Mouse (Mus musculus) hindbrain, embryonic 13.5 days (tissue): ENCODE measurements around the gene Ece1. TPM values are rescaled to one million over a fixed set of nuclear protein-coding genes. Genes with fewer than 3 reads are reported as not detected.

Source experiments
- ATAC-seq: fragments of 200-750 bp; cut with Nextera tagmentation; 2 replicates; pipeline ENCODE4 v1.8.0; 2017; ENCODE audit warnings: moderate TSS enrichment; ENCODE audit not compliant: low FRiP score
- H3K27ac ChIP-seq: fragments of 300-500 bp; sonication (generic); 2 replicates; pipeline ENCODE4 v1.5.1; 2015; ENCODE audit warnings: inconsistent platforms, mild to moderate bottlenecking, moderate library complexity
- H3K27me3 ChIP-seq: fragments of 300-500 bp; sonication (generic); 2 replicates; pipeline ENCODE4 v1.6.1; 2015; ENCODE audit warnings: mild to moderate bottlenecking, inconsistent platforms
- H3K36me3 ChIP-seq: fragments of 300-500 bp; sonication (generic); 2 replicates; pipeline ENCODE4 v1.6.1; 2015; ENCODE audit warnings: mild to moderate bottlenecking, inconsistent platforms
- H3K4me1 ChIP-seq: fragments of 300-500 bp; sonication (generic); replicated peaks from 2 replicates; pipeline ENCODE4 v1.6.1; 2015; ENCODE audit warnings: inconsistent platforms
- H3K4me2 ChIP-seq: fragments of 300-500 bp; sonication (generic); 2 replicates; pipeline ENCODE4 v1.6.1; 2015; ENCODE audit warnings: inconsistent platforms, mild to moderate bottlenecking, moderate library complexity
- H3K4me3 ChIP-seq: fragments of 300-500 bp; sonication (generic); 2 replicates; pipeline ENCODE4 v1.5.1; 2015; ENCODE audit warnings: mild to moderate bottlenecking, inconsistent platforms
- H3K9ac ChIP-seq: fragments of 300-500 bp; sonication (generic); 2 replicates; pipeline ENCODE4 v1.6.1; 2015; ENCODE audit warnings: mild to moderate bottlenecking, inconsistent platforms
- H3K9me3 ChIP-seq: fragments of 300-500 bp; sonication (generic); 2 replicates; pipeline ENCODE4 v1.6.1; 2016; ENCODE audit warnings: inconsistent platforms
- WGBS: fragments of 180-500 bp; shearing (Covaris S2); methylation state at CpG from one replicate; pipeline ENCODE4 v1.1.7; 2015; 5-methylcytosine and 5-hydroxymethylcytosine counted together
- polyA plus RNA-seq: library from polyadenylated mRNA; unstranded; fragments of >200 nt; fragmentation: Nextera tagmentation; extraction: Ambion mirVana; gene quantifications from 2 replicates; pipeline ENCODE4 v1.2.1, GENCODE M21; 2015

Gene Ece1
- polyA plus RNA-seq, 1 experiment from 2014 or later: 20.2 TPM

DNA sequence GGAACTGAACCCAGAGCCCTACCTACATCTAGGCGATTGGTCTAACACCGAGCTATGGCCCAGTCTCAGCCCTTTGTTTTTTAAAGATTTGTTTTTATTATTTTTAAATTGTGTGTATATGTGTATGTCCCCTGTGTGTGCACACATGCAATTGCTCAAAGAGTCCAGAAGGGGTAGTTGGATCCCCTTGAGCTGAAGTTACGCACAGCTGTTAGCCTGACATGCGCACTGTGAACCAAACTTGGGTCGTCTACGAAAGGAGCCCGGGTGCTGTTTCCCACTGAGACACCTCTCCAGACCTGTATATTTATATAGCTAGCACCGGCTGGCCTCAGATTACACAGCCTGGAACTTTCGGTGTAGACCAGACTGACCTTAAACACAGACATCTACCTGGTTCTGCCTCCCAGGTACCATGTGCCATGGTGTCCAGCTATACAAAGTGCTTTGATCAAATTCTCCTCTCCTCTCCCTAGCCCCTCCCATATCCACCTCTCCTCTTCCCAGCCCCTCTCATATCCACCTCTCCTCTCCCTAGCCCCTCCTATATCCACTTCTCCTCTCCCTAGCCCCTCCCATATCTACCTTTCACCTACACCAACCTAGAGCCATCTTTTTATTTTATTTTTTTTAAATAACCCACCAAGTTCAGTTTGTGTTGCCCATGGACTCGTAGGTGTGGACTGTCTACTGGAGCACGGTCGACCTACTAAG is 79.3 kb downstream of the Ece1 start:
- peaks cover 40% of the 10 kb centered on the region for H3K4me1 ChIP-seq
- peaks cover 66% of the 10 kb centered on the region for H3K36me3 ChIP-seq
- ATAC-seq: no peak
- WGBS: 92% methylated on average over 12 of the region's 12 CpGs
- no peak overlapping the region for H3K4me3 ChIP-seq
- H3K27ac ChIP-seq: peak overlapping the region; percentile 76; the same call in 1 of the 2 replicates
- H3K4me2 ChIP-seq: no peak overlapping the region
- H3K9ac ChIP-seq: no peak overlapping the region
- peaks cover 4% of the 10 kb centered on the region; the same call in 1 of the 2 replicates for H3K9me3 ChIP-seq
- no peaks in the 10 kb centered on the region for H3K27me3 ChIP-seq

DNA sequence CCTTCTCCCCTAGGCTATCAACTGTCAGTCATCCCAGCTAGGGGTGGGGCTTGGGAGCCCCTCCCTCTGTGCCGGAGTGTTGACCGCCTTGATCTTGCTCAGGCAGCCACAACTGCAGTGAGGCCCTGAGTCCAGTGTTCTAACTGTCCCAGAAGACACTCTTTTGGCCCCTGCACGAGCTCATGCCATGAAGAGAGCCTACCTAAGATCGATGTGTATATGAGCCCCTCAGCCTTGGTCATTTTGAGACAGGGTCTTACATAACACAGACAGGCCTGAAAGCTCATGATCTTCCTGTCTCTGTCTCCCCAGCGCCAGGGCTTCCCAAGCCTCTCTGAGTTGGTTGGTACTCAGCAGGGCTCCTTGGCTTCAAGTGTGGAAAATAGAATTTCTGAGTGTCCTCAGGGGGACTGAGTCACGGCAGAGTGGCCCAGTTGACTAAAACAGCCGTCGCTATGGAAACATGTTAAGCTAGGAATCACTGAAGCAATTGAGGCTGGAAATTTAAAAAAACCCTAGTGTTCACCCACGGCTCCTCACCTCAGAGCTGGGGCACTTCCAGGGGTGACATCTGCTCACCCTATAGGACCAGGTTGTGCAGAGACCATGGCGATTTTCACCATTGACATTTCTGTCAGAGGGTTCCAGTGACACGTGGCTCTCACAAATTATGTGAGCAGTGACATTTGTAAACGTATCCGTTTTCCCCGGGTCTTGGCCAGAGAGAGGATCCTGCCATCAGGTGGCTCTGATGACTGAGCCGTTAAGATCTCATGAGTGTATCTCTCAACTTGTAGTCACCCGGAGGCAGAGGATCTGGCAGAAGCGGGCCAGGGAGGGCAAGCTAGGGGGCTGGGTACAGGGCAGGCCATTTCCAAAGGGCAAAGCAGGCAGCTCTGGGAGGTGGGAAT is 80.1 kb downstream of the Ece1 start:
- Histone ChIP-seq H3K4me1 (peaks cover 40% of the 10 kb centered on the region), H3K4me2 (no peak overlapping the region), H3K9me3 (peaks cover 4% of the 10 kb centered on the region; the same call in 1 of the 2 replicates), H3K9ac (no peak overlapping the region), H3K27ac (peak overlapping the region; percentile 71), H3K36me3 (peaks cover 59% of the 10 kb centered on the region), H3K27me3 (no peaks in the 10 kb centered on the region), H3K4me3 (no peak overlapping the region)
- ATAC-seq: no peak
- 48% methylated on average over 17 of the region's 17 CpGs for WGBS

GRCm38 (mm10) chr4:137942782-137943486 is 80.9 kb downstream of the Ece1 start:
- Histone ChIP-seq H3K27me3 (no peaks in the 10 kb centered on the region), H3K4me3 (no peak overlapping the region), H3K9me3 (peaks cover 4% of the 10 kb centered on the region; the same call in 1 of the 2 replicates), H3K27ac (peak overlapping the region; percentile 71), H3K36me3 (peaks cover 57% of the 10 kb centered on the region), H3K4me2 (no peak overlapping the region), H3K4me1 (peaks cover 40% of the 10 kb centered on the region), H3K9ac (no peak overlapping the region)
- WGBS: 53% methylated on average over 9 of the region's 9 CpGs
- no peak for ATAC-seq

DNA sequence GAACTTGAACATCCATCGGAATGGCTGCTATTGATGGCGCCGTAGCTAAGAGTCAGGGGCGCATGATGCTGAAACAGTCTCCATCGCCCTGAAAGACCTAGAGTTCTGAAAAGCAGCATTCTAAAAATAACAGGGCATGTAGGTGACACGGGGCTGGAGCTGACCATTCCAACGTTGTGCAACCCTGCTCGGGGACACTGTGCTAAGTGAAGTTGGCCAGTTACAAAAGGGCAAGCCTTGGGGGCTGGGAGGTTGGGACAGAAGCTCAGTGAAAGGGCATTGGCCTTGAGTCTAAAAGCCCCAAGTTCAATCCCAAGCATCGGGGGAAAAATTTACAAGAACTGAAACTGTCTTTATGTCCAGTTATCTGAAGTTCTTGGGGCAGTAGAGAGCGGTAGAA is 81.5 kb downstream of the Ece1 start:
- Histone ChIP-seq H3K4me1 (peaks cover 40% of the 10 kb centered on the region), H3K4me2 (no peak overlapping the region), H3K36me3 (peaks cover 57% of the 10 kb centered on the region), H3K9me3 (peaks cover 4% of the 10 kb centered on the region; the same call in 1 of the 2 replicates), H3K9ac (no peak overlapping the region), H3K4me3 (no peak overlapping the region), H3K27me3 (no peaks in the 10 kb centered on the region), H3K27ac (no peak overlapping the region)
- ATAC-seq: no peak
- 94% methylated on average over 10 of the region's 10 CpGs for WGBS

- Histone ChIP-seq H3K27ac (no peak overlapping the region), H3K4me2 (no peak overlapping the region), H3K36me3 (peaks cover 63% of the 10 kb centered on the region), H3K27me3 (no peaks in the 10 kb centered on the region), H3K9me3 (peaks cover 4% of the 10 kb centered on the region; the same call in 1 of the 2 replicates), H3K9ac (no peak overlapping the region), H3K4me3 (no peak overlapping the region), H3K4me1 (peaks cover 29% of the 10 kb centered on the region)
- no peak for ATAC-seq
- 73% methylated on average over 4 of the region's 4 CpGs for WGBS
Measured at GRCm38 (mm10) chr4:137945376-137945775, 83.3 kb downstream of the Ece1 start.

DNA sequence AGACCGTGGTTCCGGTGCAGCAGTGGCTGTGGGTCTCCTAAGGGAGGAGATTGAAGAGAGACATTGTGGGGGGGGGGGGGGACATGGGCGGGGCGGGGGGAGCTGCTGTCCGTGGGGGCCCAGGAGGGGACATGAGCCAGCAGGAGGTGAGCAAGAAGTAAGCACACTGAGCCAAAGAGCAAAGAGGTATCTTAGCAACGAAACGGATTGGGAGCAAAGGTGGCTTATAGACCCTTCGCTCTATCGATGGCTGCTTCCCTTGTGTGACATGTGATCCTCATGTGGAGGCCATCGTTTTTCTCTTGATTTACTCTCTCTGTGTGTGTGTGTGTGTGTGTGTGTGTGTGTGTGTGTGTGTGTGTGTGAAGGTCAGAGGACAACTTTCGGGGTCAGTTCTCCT is 84.4 kb downstream of the Ece1 start:
- Histone ChIP-seq H3K27ac (no peak overlapping the region), H3K27me3 (no peaks in the 10 kb centered on the region), H3K36me3 (peaks cover 62% of the 10 kb centered on the region), H3K9ac (no peak overlapping the region), H3K4me2 (no peak overlapping the region), H3K4me3 (no peak overlapping the region), H3K9me3 (peaks cover 4% of the 10 kb centered on the region; the same call in 1 of the 2 replicates), H3K4me1 (peaks cover 20% of the 10 kb centered on the region)
- no peak for ATAC-seq
- 78% methylated on average over 11 of the region's 11 CpGs for WGBS

- H3K27me3 ChIP-seq: no peaks in the 10 kb centered on the region
- no peaks in the 10 kb centered on the region for H3K9me3 ChIP-seq
- no peak for ATAC-seq
- H3K27ac ChIP-seq: no peak overlapping the region
- no peak overlapping the region for H3K9ac ChIP-seq
- no peak overlapping the region for H3K4me3 ChIP-seq
- peaks cover 77% of the 10 kb centered on the region for H3K36me3 ChIP-seq
- WGBS: 34% methylated on average over 4 of the region's 4 CpGs
- H3K4me1 ChIP-seq: no peaks in the 10 kb centered on the region
- no peak overlapping the region for H3K4me2 ChIP-seq
Measured at GRCm38 (mm10) chr4:137952840-137953239, 90.8 kb downstream of the Ece1 start.

DNA sequence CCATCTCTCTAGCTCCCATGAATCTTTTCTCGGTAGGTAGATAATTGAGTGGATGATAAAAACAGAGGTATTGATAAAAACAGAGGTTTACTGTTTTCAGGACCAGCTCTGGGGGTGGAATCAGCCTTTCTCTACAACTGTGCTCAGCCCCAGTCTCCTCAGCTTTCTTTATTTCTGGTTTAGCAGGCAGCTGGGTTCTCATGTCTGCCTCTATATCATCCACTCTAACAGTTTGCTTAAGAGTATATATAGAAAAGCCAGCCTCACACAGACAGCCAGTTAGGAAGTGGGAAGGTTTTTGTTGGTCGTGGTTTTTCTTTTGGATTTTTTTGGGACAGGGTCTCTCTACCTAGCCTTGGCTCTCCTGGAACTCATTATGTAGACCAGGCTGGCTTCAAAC is 92.1 kb downstream of the Ece1 start:
- ATAC-seq: no peak
- Histone ChIP-seq H3K4me1 (no peaks in the 10 kb centered on the region), H3K9ac (no peak overlapping the region), H3K27me3 (no peaks in the 10 kb centered on the region), H3K27ac (no peak overlapping the region), H3K4me2 (no peak overlapping the region), H3K36me3 (peaks cover 75% of the 10 kb centered on the region), H3K4me3 (no peak overlapping the region), H3K9me3 (0 out of 2 replicates have a peak, but pooled peaks cover under 1% of the 10 kb centered on the region)
- WGBS: 90% methylated on average over 2 of the region's 2 CpGs

GRCm38 (mm10) chr4:137954926-137955396 is 92.9 kb downstream of the Ece1 start:
- no peak for ATAC-seq
- H3K9me3 ChIP-seq: 0 out of 2 replicates have a peak, but pooled peaks cover 7% of the 10 kb centered on the region
- H3K4me3 ChIP-seq: no peak overlapping the region
- no peak overlapping the region for H3K27ac ChIP-seq
- peaks cover 75% of the 10 kb centered on the region for H3K36me3 ChIP-seq
- H3K9ac ChIP-seq: no peak overlapping the region
- no peaks in the 10 kb centered on the region for H3K27me3 ChIP-seq
- H3K4me2 ChIP-seq: no peak overlapping the region
- WGBS: 86% methylated on average over 8 of the region's 8 CpGs
- H3K4me1 ChIP-seq: no peaks in the 10 kb centered on the region

DNA sequence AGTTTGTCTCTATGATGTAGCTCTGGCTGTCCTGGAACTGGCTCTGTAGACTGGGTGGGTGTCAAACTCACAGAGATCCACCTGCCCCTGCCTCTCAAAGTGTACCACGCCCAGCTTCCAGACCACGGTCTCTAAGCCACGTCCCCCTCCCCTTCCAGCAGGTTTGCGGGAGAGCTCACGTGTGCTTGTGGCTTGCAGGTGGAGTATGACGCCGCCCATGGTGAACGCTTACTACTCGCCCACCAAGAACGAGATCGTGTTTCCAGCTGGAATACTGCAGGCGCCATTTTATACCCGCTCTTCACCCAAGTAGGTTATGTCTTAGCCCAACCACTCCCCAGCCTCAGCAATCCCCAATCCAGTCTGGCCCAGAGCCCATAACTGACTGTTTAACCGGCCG is 94.2 kb downstream of the Ece1 start:
- no peak for ATAC-seq
- H3K4me2 ChIP-seq: no peak overlapping the region
- H3K4me1 ChIP-seq: no peaks in the 10 kb centered on the region
- H3K4me3 ChIP-seq: no peak overlapping the region
- 97% methylated on average over 15 of the region's 15 CpGs for WGBS
- H3K27ac ChIP-seq: no peak overlapping the region
- H3K36me3 ChIP-seq: peaks cover 74% of the 10 kb centered on the region
- H3K9ac ChIP-seq: no peak overlapping the region
- H3K9me3 ChIP-seq: 0 out of 2 replicates have a peak, but pooled peaks cover 7% of the 10 kb centered on the region
- no peaks in the 10 kb centered on the region for H3K27me3 ChIP-seq

GRCm38 (mm10) chr4:137959889-137960665 is 98.0 kb downstream of the Ece1 start:
- ATAC-seq: no peak
- Histone ChIP-seq H3K27me3 (no peaks in the 10 kb centered on the region), H3K4me2 (no peak overlapping the region), H3K4me3 (no peak overlapping the region), H3K36me3 (peaks cover 75% of the 10 kb centered on the region), H3K4me1 (no peaks in the 10 kb centered on the region), H3K9ac (no peak overlapping the region), H3K27ac (no peak overlapping the region), H3K9me3 (0 out of 2 replicates have a peak, but pooled peaks cover 7% of the 10 kb centered on the region)
- 84% methylated on average over 13 of the region's 13 CpGs for WGBS
